Mouse (Mus musculus): ENCODE measurements around the gene Gpr87. TPM values are rescaled to one million over a fixed set of nuclear protein-coding genes. Genes with fewer than 3 reads are reported as not detected.

Gpr87 gene
- not detected for polyA plus RNA-seq (2017; shearing (Covaris generic))

DNA sequence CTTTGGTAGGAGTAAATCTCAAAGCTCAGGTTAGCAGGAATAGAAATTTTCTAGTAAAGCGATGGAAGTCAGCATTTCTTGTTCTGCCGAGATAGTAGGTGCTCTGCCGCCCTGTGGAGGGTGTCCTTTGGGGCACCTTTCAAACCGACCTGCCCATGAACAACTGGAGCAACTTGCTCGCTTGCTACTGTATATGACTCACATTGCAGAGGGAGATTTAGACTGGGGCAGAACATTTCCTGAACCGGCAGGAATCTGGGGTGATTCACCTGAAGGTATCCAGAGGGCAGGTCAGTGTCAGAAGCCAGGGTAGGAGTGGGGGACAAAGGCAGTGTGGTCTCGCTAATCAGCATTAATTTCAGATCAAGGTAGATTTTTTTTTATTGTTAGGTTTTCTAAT lies at the start of gene Gpr87:
TSS of gene Gpr87 (minus strand) at position 167 of the 400 bp plus-strand sequence.

DNA sequence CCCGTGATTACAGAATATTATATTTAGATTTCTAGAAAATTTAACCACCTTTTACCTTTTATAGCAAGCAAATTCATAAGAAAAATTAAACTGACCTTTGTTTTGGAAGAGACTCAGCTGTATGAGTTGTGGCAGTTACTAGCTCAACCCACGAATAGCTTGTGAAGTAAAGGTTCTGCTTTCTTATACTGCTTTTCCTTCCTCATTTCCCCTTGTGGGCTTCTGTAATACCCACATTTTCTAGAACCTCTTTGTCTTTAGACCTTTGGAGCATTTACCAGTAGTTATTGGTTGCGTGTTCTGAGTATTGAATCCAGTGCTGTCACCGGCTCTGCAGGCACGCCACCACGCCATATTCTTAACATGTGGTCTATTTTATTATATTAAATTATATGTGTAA lies 15.8 kb upstream of the Gpr87 start, which contains the start of gene P2ry13:
TSS of gene P2ry13 (minus strand) at position 156 of the 400 bp plus-strand sequence.

DNA sequence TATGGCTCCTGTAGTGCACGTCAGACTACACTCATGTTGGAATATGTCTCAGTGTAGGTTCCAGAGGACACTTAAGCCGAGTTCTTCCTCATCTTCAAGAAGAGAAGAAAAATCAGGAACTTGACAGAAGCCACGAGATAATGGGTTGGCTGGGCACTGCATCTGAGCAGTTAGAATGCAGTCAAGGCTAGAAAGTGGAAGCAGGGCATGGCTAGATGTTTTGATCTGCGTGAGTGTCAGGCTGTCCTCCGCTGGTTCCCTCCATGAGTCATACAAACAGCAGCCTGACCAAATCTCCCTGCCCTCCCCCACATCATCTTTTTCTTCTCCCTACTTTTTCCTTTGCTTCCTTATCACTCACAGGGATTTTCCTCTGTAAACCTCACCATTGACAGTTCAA lies 41.5 kb downstream of the Gpr87 start, which contains the start of gene P2ry14:
TSS of gene P2ry14 (minus strand) at position 195 of the 400 bp plus-strand sequence.

Other genes starting within 250 kb of the Gpr87 start
- 0.68 TPM for gene Med12l, start 189.3 kb downstream of the Gpr87 start, polyA plus RNA-seq (2017; shearing (Covaris generic))
- 49.5 TPM for gene Gpr171, start 93.3 kb downstream of the Gpr87 start, polyA plus RNA-seq (2017; shearing (Covaris generic))
- gene P2ry14, start 41.5 kb downstream of the Gpr87 start, polyA plus RNA-seq (2017; shearing (Covaris generic)) = 2.1 TPM
- gene P2ry13, start 15.8 kb upstream of the Gpr87 start, polyA plus RNA-seq (2017; shearing (Covaris generic)) = 0.60 TPM
- gene P2ry12, start 67.8 kb upstream of the Gpr87 start, polyA plus RNA-seq (2017; shearing (Covaris generic)) = 0.46 TPM
- not detected for gene Igsf10, start 149.3 kb upstream of the Gpr87 start, polyA plus RNA-seq (2017; shearing (Covaris generic))